Mouse (Mus musculus) ES-E14 (cell line): ENCODE results near the gene Pdlim1. TPM values are rescaled to one million over a fixed set of nuclear protein-coding genes. Genes with fewer than 3 reads are reported as not detected.
"Not testable (repeated sequence)": the region's sequence is repeated elsewhere in the genome, so short reads cannot be mapped to it uniquely, and the experiment has no call there.

Experiments
- DNase-seq: peaks from one replicate; pipeline ENCODE4 v3.0.0-alpha.2; 2013; ENCODE audit warnings: low read depth, low spot score
- H3K27ac ChIP-seq: 2 replicates; pipeline ENCODE4 v1.5.1; 2012; ENCODE audit warnings: low read depth, mild to moderate bottlenecking, low read length, moderate library complexity, mixed read lengths; ENCODE audit not compliant: poor library complexity, insufficient read depth, severe bottlenecking
- H3K36me3 ChIP-seq: 2 replicates; pipeline ENCODE4 v1.6.1; 2012; ENCODE audit warnings: mild to moderate bottlenecking, low read length, moderate library complexity, mixed read lengths; ENCODE audit not compliant: control insufficient read depth, poor library complexity, insufficient read depth, severe bottlenecking
- H3K4me1 ChIP-seq, 2 experiments: fragments of 150-350 bp in 1 of 2; sonication (generic) in 1 of 2; 2 replicates each; pipeline ENCODE4 v1.6.1; 2012; ENCODE audit warnings: low read length in 2 of 2, mild to moderate bottlenecking in 1 of 2, mixed read lengths in 1 of 2; ENCODE audit not compliant: control insufficient read depth in 2 of 2, insufficient read depth in 2 of 2, poor library complexity in 1 of 2
- H3K4me3 ChIP-seq, 2 experiments: fragments of 150-350 bp in 1 of 2; sonication (generic) in 1 of 2; 2 replicates each; pipeline ENCODE4 v1.5.1; 2012; ENCODE audit warnings: low read length in 2 of 2, low read depth in 1 of 2, mild to moderate bottlenecking in 1 of 2, mixed read lengths in 1 of 2; ENCODE audit not compliant: insufficient read depth in 1 of 2, poor library complexity in 1 of 2, severe bottlenecking in 1 of 2
- H3K9ac ChIP-seq: 2 replicates; pipeline ENCODE4 v1.6.1; 2012; ENCODE audit warnings: low read depth, mild to moderate bottlenecking, low read length, mixed read lengths; ENCODE audit not compliant: poor library complexity, insufficient read depth, severe bottlenecking
- H3K9me3 ChIP-seq: fragments of 150-350 bp; sonication (generic); 2 replicates; pipeline ENCODE4 v1.6.1; 2012; ENCODE audit warnings: low read depth, mild to moderate bottlenecking, low read length; ENCODE audit not compliant: control insufficient read depth, insufficient read depth
- CHD2 ChIP-seq: IDR thresholded peaks from 2 replicates; pipeline ENCODE4 v1.6.1; 2014; ENCODE audit warnings: mild to moderate bottlenecking, low read depth, low read length, inconsistent platforms
- HCFC1 ChIP-seq: IDR thresholded peaks from 2 replicates; pipeline ENCODE4 v1.6.1; 2012; ENCODE audit warnings: low read length, inconsistent platforms, borderline replicate concordance; ENCODE audit not compliant: insufficient read depth
- MAFK ChIP-seq: IDR thresholded peaks from 2 replicates; pipeline ENCODE4 v1.6.1; 2014; ENCODE audit warnings: mild to moderate bottlenecking, low read depth, low read length, inconsistent platforms; ENCODE audit not compliant: insufficient read depth
- ZC3H11A ChIP-seq: IDR thresholded peaks from 2 replicates; pipeline ENCODE4 v1.6.1; 2012; ENCODE audit warnings: low read depth, mild to moderate bottlenecking, inconsistent platforms, low read length, borderline replicate concordance
- ZNF384 ChIP-seq: IDR thresholded peaks from 2 replicates; pipeline ENCODE4 v1.6.1; 2012; ENCODE audit warnings: low read depth, low read length, inconsistent platforms
- in situ Hi-C, 2 experiments: fragments of 600-800 bp; cut with MboI; formaldehyde crosslinking; loops; one replicate each; pipeline ENCODE4 v1.15.1; 2025; ENCODE audit warnings: low sequenced_read_pairs in 2 of 2, inconsistent platforms in 1 of 2; ENCODE audit not compliant: unreplicated experiment in 2 of 2
- total RNA-seq: library from RNA; depleted of rRNA; stranded (reverse); fragments of 300-350 nt; gene quantifications from 2 replicates; pipeline ENCODE4 v1.2.3, GENCODE M21; 2012

Gene Pdlim1
- total RNA-seq, 1 experiment = 59.7 TPM

DNA sequence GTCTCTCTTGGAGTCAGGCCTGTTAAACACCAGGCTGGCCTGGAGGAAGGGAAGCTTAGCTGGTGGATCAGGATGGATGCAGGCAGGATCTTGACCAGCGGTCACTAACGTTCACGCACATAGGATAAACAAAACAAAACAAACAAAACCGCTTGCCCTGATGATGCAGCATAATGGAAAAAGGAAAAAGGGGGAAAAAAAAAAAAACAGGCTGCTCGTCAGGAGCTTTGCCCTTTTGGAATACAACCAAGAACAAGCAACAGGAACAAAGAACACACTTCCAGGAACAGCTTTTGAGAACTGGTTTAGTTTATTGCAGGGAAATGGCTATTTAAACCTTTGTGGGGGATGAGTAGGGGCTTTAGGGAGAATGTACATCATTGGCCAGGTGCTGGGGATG lies 50.8 kb downstream of the Pdlim1 start:
- in situ Hi-C loops = loop anchor here in 1 of 2 experiments (10.0 kb wide), 1 partner anchor 1236 kb away; no protein-coding TSS in a partner anchor
- H3K4me3 ChIP-seq = no peak overlapping the region
- peaks cover 20% of the 10 kb centered on the region for H3K36me3 ChIP-seq
- no peak overlapping the region for H3K27ac ChIP-seq
- no peak for DNase-seq
- TF ChIP-seq HCFC1 = no peak
- TF ChIP-seq MAFK = no peak
- TF ChIP-seq ZC3H11A = no peak
- no peak for TF ChIP-seq CHD2
- peak; percentile 51; the same call in 1 of the 2 replicates for TF ChIP-seq ZNF384
- no peak overlapping the region for H3K9ac ChIP-seq
- no peaks in the 10 kb centered on the region for H3K9me3 ChIP-seq
- no peaks in the 10 kb centered on the region for H3K4me1 ChIP-seq

DNA sequence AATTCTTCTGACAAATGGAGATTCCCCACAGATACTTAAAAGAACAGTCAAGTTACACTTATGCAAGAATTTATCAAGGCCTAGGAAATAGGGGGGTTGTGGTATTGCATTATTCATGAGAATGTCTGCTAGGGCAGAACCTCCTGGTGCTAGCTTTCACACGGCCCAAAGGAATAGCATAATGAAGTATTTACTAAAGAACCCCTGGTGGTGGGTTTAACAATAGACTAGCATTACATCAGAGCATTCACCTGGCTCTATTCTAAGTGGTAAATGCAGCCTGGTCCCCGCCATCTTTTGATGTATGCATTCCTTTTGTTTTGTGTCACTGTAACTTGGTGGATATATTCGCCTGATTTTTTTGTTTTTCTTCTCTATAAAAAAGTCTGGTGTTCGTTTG lies 68.7 kb downstream of the Pdlim1 start:
- H3K36me3 ChIP-seq, H3K4me1 ChIP-seq, in situ Hi-C loops, H3K27ac ChIP-seq, H3K4me3 ChIP-seq, H3K9ac ChIP-seq, H3K9me3 ChIP-seq: not testable (repeated sequence)
- DNase-seq = peak; percentile 21

GRCm38 (mm10) chr19:40190596-40190995 lies 81.0 kb downstream of the Pdlim1 start:
- Histone ChIP-seq H3K9me3 (no peaks in the 10 kb centered on the region), H3K4me3 (no peak overlapping the region), H3K9ac (no peak overlapping the region), H3K27ac (no peak overlapping the region), H3K36me3 (no peaks in the 10 kb centered on the region), H3K4me1 (no peaks in the 10 kb centered on the region)
- in situ Hi-C loops = no loop called here
- TF ChIP-seq MAFK = no peak
- TF ChIP-seq ZNF384 = no peak
- no peak for TF ChIP-seq ZC3H11A
- no peak for TF ChIP-seq HCFC1
- TF ChIP-seq CHD2 = no peak
- no peak for DNase-seq

DNA sequence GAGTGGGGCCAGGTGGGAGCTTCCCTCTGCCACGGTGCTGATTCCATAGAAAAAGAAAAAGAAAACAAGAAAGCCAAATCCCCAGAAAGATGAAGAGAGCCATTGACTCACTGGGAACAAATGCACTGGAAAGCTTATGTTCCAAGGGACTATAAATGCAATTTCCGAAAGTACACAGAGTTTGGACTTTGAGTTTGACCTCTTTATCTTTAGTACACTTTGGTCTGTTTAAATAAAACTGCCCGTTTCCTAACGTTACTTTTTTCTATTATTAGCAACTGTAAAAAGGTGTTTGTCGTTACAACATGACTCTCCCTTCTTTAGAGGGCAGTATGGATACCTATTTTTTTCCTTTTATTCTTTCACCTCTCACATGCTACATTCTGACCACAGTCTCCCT lies 84.5 kb downstream of the Pdlim1 start, which contains the start of gene Cyp2c70:
TSS of gene Cyp2c70 (minus strand) at position 174 of the 400 bp plus-strand sequence.
- H3K9ac ChIP-seq = no peak within 1 kb of the TSS
- H3K4me1 ChIP-seq = no peaks in the 10 kb centered on the region
- no peaks in the 10 kb centered on the region for H3K9me3 ChIP-seq
- no peaks in the 10 kb centered on the region for H3K36me3 ChIP-seq
- in situ Hi-C loops = no loop called here
- no peak for TF ChIP-seq CHD2
- no peak for TF ChIP-seq ZC3H11A
- no peak for TF ChIP-seq HCFC1
- no peak for TF ChIP-seq ZNF384
- TF ChIP-seq MAFK = no peak
- no peak within 1 kb of the TSS for H3K4me3 ChIP-seq
- DNase-seq = no peak
- H3K27ac ChIP-seq = no peak within 1 kb of the TSS

DNA sequence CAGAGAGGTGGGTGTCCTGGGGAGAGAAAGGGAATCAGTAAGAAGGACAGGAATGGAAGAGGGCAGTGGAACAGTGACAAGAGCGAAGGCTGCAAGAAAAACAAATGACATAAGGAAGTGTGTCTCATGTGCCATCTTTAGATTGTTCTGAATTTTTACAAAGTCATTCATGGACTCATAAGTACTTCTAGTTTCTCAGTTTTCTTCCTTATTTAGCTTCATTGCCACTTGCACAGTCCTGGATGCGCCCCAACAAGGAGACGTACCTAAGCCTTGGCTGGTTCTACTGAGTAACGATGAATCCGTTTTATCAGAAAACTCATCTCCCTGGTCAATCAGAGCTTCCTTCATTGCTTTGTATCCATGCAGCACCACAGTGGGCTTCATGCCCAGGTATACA lies 88.0 kb downstream of the Pdlim1 start:
- in situ Hi-C loops = no loop called here
- DNase-seq = no peak
- no peaks in the 10 kb centered on the region for H3K4me1 ChIP-seq
- H3K36me3 ChIP-seq = no peaks in the 10 kb centered on the region
- H3K9me3 ChIP-seq = no peaks in the 10 kb centered on the region
- no peak overlapping the region for H3K9ac ChIP-seq
- TF ChIP-seq CHD2 (no peak), HCFC1 (no peak), ZNF384 (no peak), ZC3H11A (no peak)
- no peak overlapping the region for H3K27ac ChIP-seq
- H3K4me3 ChIP-seq = no peak overlapping the region
